Mouse (Mus musculus) spleen, adult 2 months (tissue): ENCODE data around the gene Pde4dip.

ENCODE experiments used
- CTCF ChIP-seq: fragments of 200-500 bp; IDR thresholded peaks from 2 replicates; pipeline ENCODE4 v1.5.1; 2011; ENCODE audit warnings: mild to moderate bottlenecking, inconsistent platforms; ENCODE audit not compliant: insufficient read depth, insufficient read length, insufficient replicate concordance; ENCODE audit errors: extremely low read depth
- POLR2A ChIP-seq: fragments of 200-500 bp; IDR thresholded peaks from 2 replicates; pipeline ENCODE4 v1.6.1; 2011; ENCODE audit warnings: low read depth, low read length, inconsistent platforms

GRCm38 (mm10) chr3:97868733-97869132 lies 19.8 kb downstream of the Pde4dip start:
- no peak for TF ChIP-seq POLR2A
- TF ChIP-seq CTCF = no peak
